Mouse (Mus musculus): ENCODE measurements at regions not wholly inside any gene's neighbourhood (a gene's known extent, or its start where the extent isn't known, plus 50 kb on each side); places are given as distances from the start of the nearest gene placed in this dataset.
"Not testable (repeated sequence)": the region's sequence is repeated elsewhere in the genome, so short reads cannot be mapped to it uniquely, and the experiment has no call there.

DNA sequence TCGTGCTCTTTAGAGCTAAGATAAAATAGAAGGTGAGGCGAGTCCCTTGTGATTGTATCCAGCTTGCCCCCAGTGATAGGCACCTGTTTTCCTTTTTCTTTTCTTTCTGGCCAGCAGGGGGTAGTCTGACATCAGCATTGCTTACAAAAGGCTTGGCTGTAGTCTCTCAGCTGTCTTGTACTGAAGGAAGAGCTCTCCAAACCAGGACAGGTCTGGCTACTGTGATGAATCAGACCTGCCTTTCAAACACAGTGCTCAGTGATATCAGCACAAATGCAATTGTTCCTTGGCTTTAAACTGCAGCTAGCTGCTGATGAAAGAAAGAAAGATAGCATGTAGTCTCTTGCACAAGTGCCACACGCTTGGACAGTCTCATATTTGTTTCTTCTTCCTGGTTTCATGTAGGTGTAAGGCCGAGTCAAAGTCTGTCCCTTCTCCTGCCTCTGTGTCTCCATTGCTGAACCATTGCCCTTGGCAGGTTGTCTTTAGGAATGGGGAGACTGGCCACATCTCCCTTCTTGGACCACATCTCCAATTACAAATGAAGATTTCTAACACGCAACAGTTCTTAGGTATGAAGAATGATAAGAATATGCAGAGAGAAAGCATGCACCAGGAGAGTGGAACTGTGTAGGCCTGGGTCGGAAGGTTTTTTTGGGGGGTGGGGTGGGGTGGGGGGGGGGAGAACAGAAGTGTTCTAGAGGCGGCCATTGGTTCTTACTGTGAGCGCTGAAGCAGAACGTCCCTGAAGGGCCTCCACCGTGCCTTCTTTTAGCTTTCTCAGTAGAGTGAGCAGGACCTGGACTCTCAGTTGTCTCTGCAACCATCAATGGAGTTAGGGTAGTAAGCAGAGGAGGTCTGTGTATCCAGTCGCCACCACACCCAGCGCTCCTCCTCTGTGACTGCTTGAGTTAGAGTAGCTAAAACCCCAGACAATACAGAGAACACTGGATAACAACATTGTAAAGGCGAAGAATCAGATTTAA, 200.9 kb downstream of the Faxc start:
- DNase-seq (ENCODE audit: extremely low spot score, low spot score), result peak; percentile 31

DNA sequence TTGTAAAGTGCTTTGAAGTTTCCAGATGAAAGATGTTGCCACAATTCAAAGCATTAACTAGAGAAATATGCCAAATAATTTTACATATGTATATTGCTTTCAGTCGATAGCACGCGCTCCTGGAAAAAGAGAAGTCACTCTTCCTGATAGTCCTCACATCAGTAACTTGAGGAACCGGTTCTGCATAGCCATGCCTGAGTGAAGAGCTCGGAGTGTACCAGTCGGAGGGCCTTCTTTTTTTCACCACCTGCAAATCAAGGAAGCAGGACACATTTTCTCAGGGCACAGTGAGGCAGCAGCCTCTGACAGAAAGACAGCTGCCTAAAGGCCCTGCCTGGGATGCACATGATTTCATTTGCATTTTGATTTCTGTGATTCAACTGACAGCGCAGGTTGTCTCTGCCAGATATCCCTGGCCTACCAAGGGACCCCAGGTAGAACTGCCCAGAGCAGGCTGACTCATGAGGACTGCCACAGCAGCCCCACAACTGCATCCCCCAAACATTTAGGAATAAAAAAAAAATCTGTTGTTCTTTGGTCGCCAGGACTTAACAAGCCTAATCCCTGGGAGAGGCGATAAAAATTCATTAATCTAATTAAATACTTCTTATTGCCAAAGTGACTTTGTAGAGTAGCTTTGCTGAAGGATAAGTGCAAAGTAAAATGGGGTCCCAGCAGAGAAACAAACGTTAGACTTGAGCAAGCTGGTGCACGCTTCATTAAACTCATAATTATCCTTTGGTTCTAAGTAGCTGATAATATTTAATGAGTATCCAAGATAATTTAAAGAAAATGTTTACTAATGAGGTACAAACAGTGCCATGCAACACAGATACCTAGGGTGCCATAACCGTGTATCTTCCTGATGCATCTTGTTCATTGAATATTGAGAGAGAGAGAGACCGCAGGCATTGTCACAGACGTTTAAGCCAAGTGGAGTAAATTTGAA, 202.7 kb downstream of the Faxc start:
- DNase-seq (ENCODE audit: extremely low spot score, low spot score), result no peak

DNA sequence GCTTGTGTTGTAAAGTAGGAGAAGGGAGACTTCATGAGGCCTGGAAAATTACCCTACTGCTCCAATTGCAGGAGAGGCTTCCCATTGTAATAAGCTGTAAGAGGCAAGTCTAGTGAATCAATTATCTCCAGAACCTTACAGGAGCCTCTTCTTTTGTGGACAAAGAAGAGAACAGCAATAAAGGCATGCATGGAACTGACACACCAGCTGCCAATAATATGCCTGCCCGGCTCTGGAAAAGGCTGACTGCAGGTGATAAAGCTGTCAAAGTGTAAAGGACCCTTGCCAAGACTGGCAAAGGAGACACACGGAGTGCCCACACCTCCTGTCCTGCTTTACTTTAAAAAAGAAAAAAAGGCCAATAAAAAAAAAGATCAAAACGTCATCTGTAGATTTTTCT, 209.0 kb downstream of the Faxc start:
- no peak for DNase-seq (ENCODE audit: extremely low spot score, low spot score)

- DNase-seq (ENCODE audit: extremely low spot score, low spot score), result no peak
Observed at GRCm38 (mm10) chr4:22143546-22143945, 212.4 kb downstream of the Faxc start.

GRCm38 (mm10) chr4:22144834-22145233, 212.5 kb upstream of the Fbxl4 start:
- not testable (repeated sequence) for DNase-seq (ENCODE audit: extremely low spot score, low spot score)

- DNase-seq (ENCODE audit: extremely low spot score, low spot score), result no peak
Observed at GRCm38 (mm10) chr4:22146648-22147409, 210.5 kb upstream of the Fbxl4 start.

- DNase-seq (ENCODE audit: extremely low spot score, low spot score), result no peak
Observed at GRCm38 (mm10) chr4:22151899-22152493, 205.3 kb upstream of the Fbxl4 start.

DNA sequence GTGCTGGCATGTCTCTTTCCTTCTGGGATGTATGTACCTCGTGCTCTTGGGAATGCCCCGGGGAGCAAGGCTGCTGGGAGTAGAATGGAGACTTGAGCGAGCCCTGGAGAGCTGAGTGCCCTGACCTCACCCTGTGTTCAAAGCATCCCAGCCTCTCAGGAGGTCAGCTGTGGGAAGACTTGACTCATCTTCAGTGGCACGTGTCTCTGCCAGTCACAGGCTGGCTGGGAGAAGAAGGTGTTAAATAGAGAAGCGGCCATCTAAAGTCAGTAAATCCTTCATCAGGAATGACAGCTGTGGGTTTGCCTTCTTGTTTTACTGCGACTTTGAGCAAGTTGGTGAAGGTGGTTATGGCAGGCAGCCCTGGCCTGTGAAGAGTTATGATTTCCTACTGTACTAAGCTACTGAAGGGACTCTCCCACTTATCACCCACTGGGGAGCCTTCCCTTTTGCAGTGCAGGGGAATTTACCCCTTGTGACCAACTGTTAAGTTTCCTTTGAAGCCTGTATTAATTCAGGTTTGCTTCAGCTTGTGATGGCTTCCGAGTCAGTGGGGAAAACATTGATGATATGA, 204.3 kb upstream of the Fbxl4 start:
- DNase-seq (ENCODE audit: extremely low spot score, low spot score), result no peak

- no peak for DNase-seq (ENCODE audit: extremely low spot score, low spot score)
Observed at GRCm38 (mm10) chr4:22153620-22154019, 203.7 kb upstream of the Fbxl4 start.

- peak; percentile 34 for DNase-seq (ENCODE audit: extremely low spot score, low spot score)
Observed at GRCm38 (mm10) chr4:22186422-22186821, 170.9 kb upstream of the Fbxl4 start.

DNA sequence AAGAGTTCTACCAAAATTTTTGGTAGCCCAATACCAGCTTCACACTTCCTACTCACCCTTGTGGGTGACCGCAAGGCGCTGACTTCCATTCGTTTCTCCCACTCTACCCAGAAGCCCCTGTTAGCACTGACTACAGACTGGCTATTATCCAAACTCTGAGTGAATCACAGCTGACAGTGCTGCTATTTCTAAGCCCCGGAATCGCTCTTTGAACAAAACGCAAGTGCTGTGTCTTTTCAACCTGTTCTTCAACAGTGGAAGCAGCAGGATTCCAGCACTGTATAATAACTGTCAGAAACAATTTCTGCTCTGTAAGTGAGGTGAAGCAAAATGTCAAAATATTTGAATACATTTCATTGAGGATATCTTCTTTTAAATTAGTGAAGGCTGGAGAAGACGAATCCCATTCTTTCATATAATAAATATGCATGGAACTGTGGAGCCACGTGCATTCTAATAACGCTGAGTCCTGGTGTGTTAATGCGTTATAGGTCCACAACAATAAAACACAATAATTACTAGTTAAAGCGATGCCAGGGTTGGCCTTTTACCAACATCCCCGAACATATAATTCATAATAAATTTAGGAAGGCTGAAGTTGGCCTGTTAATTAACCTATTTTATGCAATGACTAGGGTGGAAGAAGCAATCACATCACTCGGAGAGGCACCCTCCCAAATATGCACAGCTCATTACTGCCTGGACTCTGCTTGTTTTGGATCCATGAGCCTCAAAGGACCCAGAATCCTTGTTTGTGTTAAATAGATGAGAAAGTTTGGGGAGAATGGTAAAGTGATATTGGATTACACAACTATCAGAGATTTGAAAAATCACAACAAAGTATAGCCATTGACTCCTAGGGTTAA, 169.0 kb upstream of the Fbxl4 start:
- no peak for DNase-seq (ENCODE audit: extremely low spot score, low spot score)

DNA sequence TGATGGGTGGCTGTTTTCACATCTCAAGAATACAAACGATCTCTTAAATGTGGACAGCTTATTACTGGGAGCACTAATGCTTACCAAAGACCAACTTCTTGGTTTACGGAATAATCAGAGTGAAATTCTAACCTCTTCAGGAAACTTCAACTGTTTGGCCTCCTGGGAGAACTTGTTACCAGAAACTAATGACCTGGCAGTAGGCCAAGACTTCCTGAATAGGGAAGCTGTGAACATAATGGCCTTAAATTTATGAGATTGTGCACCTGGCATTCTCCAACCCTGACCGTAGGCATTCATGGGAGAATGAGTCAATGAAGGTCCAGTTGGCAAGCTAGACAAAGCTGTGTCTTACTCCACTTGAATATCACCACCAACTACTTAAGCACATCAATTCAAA, 160.8 kb upstream of the Fbxl4 start:
- no peak for DNase-seq (ENCODE audit: extremely low spot score, low spot score)

DNA sequence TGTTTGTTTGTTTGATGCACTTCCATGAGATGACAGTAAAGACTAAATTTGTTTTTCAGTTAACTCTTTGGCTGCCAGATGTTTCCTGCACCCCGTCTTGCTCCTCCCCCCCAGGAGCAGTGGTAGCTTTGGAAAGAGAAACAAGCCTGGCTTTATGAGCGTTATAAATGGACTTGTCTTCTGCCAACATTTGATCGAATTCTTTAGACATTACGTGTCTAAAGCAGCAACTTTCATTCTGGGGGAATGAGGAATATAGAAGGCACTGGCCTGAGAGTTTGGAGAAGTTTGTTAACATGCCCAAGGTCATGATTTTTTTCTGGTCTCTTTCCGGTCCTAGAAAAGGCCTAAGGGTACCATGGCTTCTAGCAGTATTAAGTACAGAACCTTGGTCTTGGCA, 148.8 kb upstream of the Fbxl4 start:
- DNase-seq (ENCODE audit: extremely low spot score, low spot score), result no peak

DNA sequence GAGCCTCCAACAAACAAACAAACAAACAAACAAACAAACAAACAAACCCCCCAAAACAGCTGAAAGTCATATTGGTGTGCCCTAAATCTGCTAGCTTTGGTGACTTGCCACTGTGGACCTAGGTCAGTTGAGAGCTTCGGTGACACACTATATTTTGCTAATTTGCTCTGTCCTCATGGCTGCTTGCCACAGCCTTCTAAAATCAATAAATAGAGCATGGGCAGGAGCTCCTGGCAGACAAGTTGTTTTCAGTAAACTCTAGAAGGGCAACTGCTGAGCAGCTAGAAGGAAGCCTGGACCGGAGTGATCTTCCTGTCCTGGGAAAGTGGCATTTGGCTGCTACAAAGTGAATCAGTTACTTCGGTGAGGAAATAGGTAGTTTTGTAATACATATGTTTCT, 119.7 kb upstream of the Fbxl4 start:
- DNase-seq (ENCODE audit: extremely low spot score, low spot score), result no peak

DNA sequence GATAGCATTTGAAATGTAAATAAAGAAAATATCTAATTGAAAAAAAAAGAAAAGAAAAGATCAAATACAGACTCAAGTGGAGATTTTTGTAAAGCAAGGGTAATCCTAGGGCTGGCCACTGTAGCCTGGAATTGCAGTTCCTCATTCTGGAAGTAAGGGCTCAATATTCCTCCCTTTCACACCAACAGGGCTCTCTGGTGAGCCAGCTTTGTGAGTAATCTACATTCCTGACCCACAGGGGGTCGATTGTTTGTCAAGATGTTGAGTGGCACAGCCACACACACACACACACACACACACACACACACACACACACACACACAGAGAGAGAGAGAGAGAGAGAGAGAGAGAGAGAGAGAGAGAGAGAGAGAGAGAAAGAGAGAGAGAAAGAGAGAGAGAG, 107.1 kb upstream of the Fbxl4 start:
- DNase-seq (ENCODE audit: extremely low spot score, low spot score), result not testable (repeated sequence)

DNA sequence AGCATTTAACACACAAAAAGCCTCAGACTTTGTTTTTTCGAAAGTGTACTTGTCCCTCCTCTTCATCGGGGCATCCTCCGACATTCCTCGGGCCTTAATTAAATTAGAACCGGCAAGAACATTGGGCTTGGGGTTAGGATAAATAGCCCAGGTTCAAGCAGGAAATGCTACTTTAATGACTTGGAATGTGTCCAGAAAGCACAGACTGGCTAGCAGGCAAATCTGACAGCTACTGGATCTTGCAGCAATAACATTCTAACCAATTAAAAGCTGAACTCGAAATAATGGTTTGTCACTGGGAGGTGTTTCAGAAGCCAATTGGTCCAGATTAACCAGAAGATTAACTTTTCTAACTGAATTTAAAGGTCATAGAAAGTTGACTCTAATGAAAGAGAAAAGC, 93.4 kb upstream of the Fbxl4 start:
- DNase-seq (ENCODE audit: extremely low spot score, low spot score), result no peak

- no peak for DNase-seq (ENCODE audit: extremely low spot score, low spot score)
Observed at GRCm38 (mm10) chr4:22269064-22269463, 88.3 kb upstream of the Fbxl4 start.

DNA sequence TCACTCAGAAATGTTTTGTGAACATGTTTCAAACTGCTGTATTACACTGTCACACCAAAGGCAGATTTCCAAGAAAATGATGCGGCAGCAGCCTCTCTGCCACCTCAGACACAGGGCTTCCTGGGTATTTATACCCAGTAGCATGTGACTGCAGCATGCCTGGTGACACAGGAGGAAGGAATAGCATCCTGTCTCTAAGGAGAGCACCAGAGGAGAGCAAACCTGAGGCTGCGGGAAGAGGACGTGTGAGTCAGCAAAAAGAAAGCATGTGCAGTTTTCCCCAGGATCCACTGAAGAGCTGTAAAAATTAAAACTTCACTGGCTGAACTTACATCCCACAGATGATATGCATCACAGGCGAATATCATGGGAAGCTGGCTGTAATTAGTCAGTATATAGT, 83.2 kb upstream of the Fbxl4 start:
- no peak for DNase-seq (ENCODE audit: extremely low spot score, low spot score)

- DNase-seq (ENCODE audit: extremely low spot score, low spot score), result no peak
Observed at GRCm38 (mm10) chr4:22282536-22283323, 74.6 kb upstream of the Fbxl4 start.

Data from neural tube, embryonic 10.5 days (tissue).